Mouse (Mus musculus): Measurements from ENCODE around the gene C1qtnf2.

GRCm38 (mm10) chr11:43463204-43463603 lies 10.9 kb upstream of the C1qtnf2 start:
- TF ChIP-seq GATA1 (IDR thresholded peaks at IDR 0.05; ENCODE audit: borderline replicate concordance, low read length) (no peak), FLI1 (IDR thresholded peaks at IDR 0.05; ENCODE audit: low read length) (no peak)
